Mouse (Mus musculus) spleen, postnatal 10 days (tissue): ENCODE data around the gene Fam227a.
"Not testable (repeated sequence)": the region's sequence is repeated elsewhere in the genome, so short reads cannot be mapped to it uniquely, and the experiment has no call there.

Experiments used
- DNase-seq, 2 experiments: peaks; one replicate each; pipeline ENCODE4 v3.0.0; 2021 to 2022; ENCODE audit warnings: low spot score in 2 of 2

Gene Fam227a

GRCm38 (mm10) chr15:79684616-79685015 is 25.9 kb upstream of the Fam227a start:
- DNase-seq: no peak

GRCm38 (mm10) chr15:79683707-79684465 is 25.1 kb upstream of the Fam227a start:
- no peak for DNase-seq

GRCm38 (mm10) chr15:79683146-79683545 is 24.4 kb upstream of the Fam227a start:
- no peak for DNase-seq

GRCm38 (mm10) chr15:79681973-79682372 is 23.2 kb upstream of the Fam227a start:
- no peak for DNase-seq

GRCm38 (mm10) chr15:79677936-79678335 is 19.2 kb upstream of the Fam227a start:
- DNase-seq: no peak

GRCm38 (mm10) chr15:79671828-79672348 is 13.1 kb upstream of the Fam227a start:
- DNase-seq: not testable (repeated sequence)

- DNase-seq: peak in 1 of 2 experiments; percentile 35
Observed at GRCm38 (mm10) chr15:79670972-79671299, 12.2 kb upstream of the Fam227a start.

- peak; percentile 77 to 92 for DNase-seq
Observed at GRCm38 (mm10) chr15:79670249-79670971, 11.7 kb upstream of the Fam227a start, which contains the start of gene Tomm22. Gene Tomm22, plus strand, starts transcription at chr15:79670861.

GRCm38 (mm10) chr15:79669195-79669594 is 10.4 kb upstream of the Fam227a start:
- DNase-seq: no peak

GRCm38 (mm10) chr15:79664666-79665065 is 5.9 kb upstream of the Fam227a start:
- no peak for DNase-seq

- DNase-seq: peak; percentile 50 to 81
Observed at GRCm38 (mm10) chr15:79661852-79662251, 3.1 kb upstream of the Fam227a start.

GRCm38 (mm10) chr15:79657837-79658530 is 772 bp downstream of the Fam227a start:
- DNase-seq: peak; percentile 92 to 94

GRCm38 (mm10) chr15:79656451-79656850 is 2.3 kb downstream of the Fam227a start:
- no peak for DNase-seq

GRCm38 (mm10) chr15:79651481-79651880 is 7.3 kb downstream of the Fam227a start:
- DNase-seq: peak in 1 of 2 experiments; percentile 52

- DNase-seq: peak; percentile 40 to 77
Observed at GRCm38 (mm10) chr15:79650569-79650968, 8.2 kb downstream of the Fam227a start.

- no peak for DNase-seq
Observed at GRCm38 (mm10) chr15:79648130-79648529, 10.6 kb downstream of the Fam227a start.

- DNase-seq: no peak
Observed at GRCm38 (mm10) chr15:79645483-79645882, 13.3 kb downstream of the Fam227a start.

GRCm38 (mm10) chr15:79641135-79641817 is 17.5 kb downstream of the Fam227a start:
- no peak for DNase-seq

- DNase-seq: no peak
Observed at GRCm38 (mm10) chr15:79630471-79630870, 28.3 kb downstream of the Fam227a start.

GRCm38 (mm10) chr15:79619770-79620414 is 38.9 kb downstream of the Fam227a start:
- DNase-seq: no peak

GRCm38 (mm10) chr15:79618456-79618855 is 40.3 kb downstream of the Fam227a start:
- no peak for DNase-seq
